ENCODE assay signal across 8 mouse cellular contexts in the genomic region with DNA sequence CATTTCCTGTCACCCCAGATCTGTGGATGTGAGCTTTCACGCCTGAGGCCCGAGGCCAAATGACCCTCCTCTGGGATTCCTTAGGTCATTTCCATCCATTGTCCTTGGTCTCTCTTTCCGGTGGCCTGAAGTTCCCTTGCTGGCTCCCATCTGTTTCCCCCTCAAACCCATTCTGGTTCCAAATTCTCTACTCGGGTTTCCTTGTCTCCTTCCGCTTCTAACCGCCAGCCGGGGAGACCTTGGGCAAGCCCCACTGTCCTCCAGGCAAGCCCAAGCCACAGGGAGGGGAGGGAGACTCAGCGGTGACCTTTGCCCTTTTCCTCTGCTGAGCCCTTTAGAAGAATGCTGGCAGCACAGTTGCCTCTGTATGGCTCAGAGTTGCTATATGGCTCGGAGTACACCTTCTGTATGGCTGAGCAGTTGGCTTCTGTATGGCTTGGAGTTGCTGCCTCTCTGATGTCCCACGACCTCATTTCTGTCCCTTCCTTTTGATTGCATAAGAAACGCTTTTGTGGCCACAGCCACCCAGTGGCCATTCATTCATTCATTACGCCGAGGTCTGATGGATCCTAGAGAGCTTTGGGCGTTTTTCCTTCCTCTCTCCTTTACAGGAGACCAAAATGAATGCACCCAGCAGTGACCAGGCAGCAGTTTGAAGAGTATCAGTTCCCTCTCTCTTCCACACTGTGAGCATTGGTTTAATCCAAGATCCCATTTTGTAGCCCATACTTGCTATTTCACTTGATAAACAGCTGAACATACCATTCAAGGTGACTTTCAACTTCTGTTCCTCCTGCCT. TPM values are rescaled to one million over a fixed set of nuclear protein-coding genes. Genes with fewer than 3 reads are reported as not detected.
A peak's percentile ranks its signal among the peaks of the same experiment; 100 is the strongest.
DNase-seq lines count a peak whose midpoint lies in the region; ATAC-seq and TF ChIP-seq lines count a peak whose summit lies in the region.

No protein-coding gene starts in this region.

- H3K27me3 ChIP-seq in E14TG2a.4 (ENCODE audit: insufficient read depth, low read length) = no peaks in the 10 kb centered on the region
- no peaks in the 10 kb centered on the region for H3K27me3 ChIP-seq in intestine, embryonic 15.5 days (replicated peaks)
- no peaks in the 10 kb centered on the region for H3K27me3 ChIP-seq in lung, embryonic 14.5 days (ENCODE audit: insufficient read depth, low read length)

- no peak overlapping the region for H3K4me2 ChIP-seq in intestine, embryonic 15.5 days (replicated peaks)
- H3K4me2 ChIP-seq in lung, embryonic 14.5 days = no peak overlapping the region

- peak overlapping the region; percentile 5; the same call in 1 of the 2 replicates for H3K27ac ChIP-seq in intestine, embryonic 15.5 days
- H3K27ac ChIP-seq in lung, embryonic 14.5 days (ENCODE audit: low read depth) = peak overlapping the region; percentile 38; the same call in 1 of the 2 replicates

- TF ChIP-seq CTCF in E14TG2a.4 (conservative IDR thresholded peaks at IDR 0.05; ENCODE audit: low read length) = no peak
- no peak for TF ChIP-seq CTCF in lung, embryonic 14.5 days (IDR thresholded peaks at IDR 0.05; ENCODE audit: low read depth)

- DNase-seq in adrenal gland, postnatal 36 days = peak; percentile 78 to 79
- DNase-seq in lung, embryonic 14.5 days = peak; percentile 67
- DNase-seq in right cerebral cortex, postnatal 36 days (ENCODE audit: low spot score in 2 of 2) = no peak
- DNase-seq in right cerebral cortex, adult 18-20 months = no peak
- DNase-seq in cerebellum, adult 8-10 months = no peak
- no peak for DNase-seq in frontal cortex, postnatal 14 days (ENCODE audit: low spot score in 2 of 2)

- H3K4me3 ChIP-seq in E14TG2a.4 (replicated peaks; ENCODE audit: low read length) = peak overlapping the region; percentile 24
- H3K4me3 ChIP-seq in intestine, embryonic 15.5 days (replicated peaks) = no peak overlapping the region
- no peak overlapping the region for H3K4me3 ChIP-seq in lung, embryonic 14.5 days (ENCODE audit: low read depth, low read length)

- H3K9me3 ChIP-seq in E14TG2a.4 (ENCODE audit: low read length) = no peaks in the 10 kb centered on the region
- no peaks in the 10 kb centered on the region for H3K9me3 ChIP-seq in intestine, embryonic 15.5 days
- H3K9me3 ChIP-seq in lung, embryonic 14.5 days (ENCODE audit: low read depth, low read length) = no peaks in the 10 kb centered on the region

- peak; percentile 66; the same call in 1 of the 2 replicates for ATAC-seq in intestine, embryonic 15.5 days
- no peak for ATAC-seq in lung, embryonic 14.5 days (ENCODE audit: insufficient read depth)

- H3K9ac ChIP-seq in intestine, embryonic 15.5 days = no peak overlapping the region
- H3K9ac ChIP-seq in lung, embryonic 14.5 days = no peak overlapping the region

- peaks cover 52% of the 10 kb centered on the region for H3K4me1 ChIP-seq in E14TG2a.4 (replicated peaks; ENCODE audit: low read depth, low read length)
- H3K4me1 ChIP-seq in intestine, embryonic 15.5 days (replicated peaks) = peaks cover 17% of the 10 kb centered on the region
- H3K4me1 ChIP-seq in lung, embryonic 14.5 days (ENCODE audit: insufficient read depth) = peaks cover 8% of the 10 kb centered on the region; the same call in 1 of the 2 replicates

- 46% methylated on average over 14 of the region's 14 CpGs for WGBS in intestine, embryonic 15.5 days
- 47% methylated on average over 14 of the region's 14 CpGs for WGBS in lung, embryonic 14.5 days

- no peaks in the 10 kb centered on the region for H3K36me3 ChIP-seq in E14TG2a.4 (ENCODE audit: insufficient read depth, low read length)
- no peaks in the 10 kb centered on the region for H3K36me3 ChIP-seq in intestine, embryonic 15.5 days
- no peaks in the 10 kb centered on the region for H3K36me3 ChIP-seq in lung, embryonic 14.5 days (ENCODE audit: insufficient read depth)

RNA-seq across cellular contexts. Expression of a gene that starts 11.5 kb away (rescaled TPM):
- 10 to 100 TPM; 47.5 to 52.9 TPM for total RNA-seq in adrenal gland, postnatal 36 days (2021)
- polyA plus RNA-seq in intestine, embryonic 15.5 days (2015; fragmentation: Nextera tagmentation; extraction: Ambion mirVana) = 15.9 and 18.6 TPM in 2 replicates
- polyA plus RNA-seq in lung, embryonic 14.5 days (2014; fragmentation: Nextera tagmentation; extraction: Ambion mirVana) = 21.2 and 22.2 TPM in 2 replicates

Comparison
In these comparisons a context has a peak if more than half of its experiments do, and no peak if none do; other contexts are left out.
1. DNase-seq: peak in adrenal gland, postnatal 36 days (2 of 2) and lung, embryonic 14.5 days (single experiment); none in right cerebral cortex, postnatal 36 days (0 of 2), right cerebral cortex, adult 18-20 months (single experiment), cerebellum, adult 8-10 months (single experiment) and frontal cortex, postnatal 14 days (0 of 2).